Mouse (Mus musculus) liver, embryonic 14.5 days (tissue): ENCODE measurements around the gene Slc6a12.

Experiments
- CTCF ChIP-seq: IDR thresholded peaks from 2 replicates; pipeline ENCODE4 v1.5.1; 2016; ENCODE audit warnings: antibody characterized with exemption, low read depth, control low read depth
- EP300 ChIP-seq: IDR thresholded peaks from 2 replicates; pipeline ENCODE4 v1.6.1; 2016; ENCODE audit warnings: antibody characterized with exemption, low read depth

DNA sequence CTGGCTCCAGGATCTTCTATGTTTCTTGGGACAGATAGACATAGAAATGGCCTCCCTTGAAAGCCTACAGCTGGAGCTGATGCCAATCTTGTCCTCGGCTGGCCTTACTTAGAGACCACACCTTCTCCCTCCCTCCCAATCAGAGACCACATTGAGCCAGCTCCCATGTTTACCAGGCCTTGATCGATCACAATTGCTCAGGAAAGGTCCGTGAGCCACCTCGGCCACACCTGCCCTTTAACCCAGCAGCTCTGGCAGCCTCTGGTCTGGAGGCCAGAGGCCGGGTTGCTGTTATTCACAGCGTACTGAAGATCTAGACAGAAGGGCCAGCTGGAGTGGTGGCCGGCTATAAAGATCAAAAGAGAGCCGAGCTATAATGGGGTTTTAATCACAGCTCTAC, 3.6 kb downstream of the Slc6a12 start:
- TF ChIP-seq CTCF (no peak), EP300 (no peak)
